Mouse (Mus musculus) right cerebral cortex, postnatal 36 days (tissue): ENCODE measurements around the gene Ccdc110.

Source experiments
- DNase-seq, 2 experiments: peaks; one replicate each; pipeline ENCODE4 v3.0.0; 2022; ENCODE audit warnings: low spot score in 2 of 2, mixed read lengths in 1 of 2

Gene Ccdc110

GRCm38 (mm10) chr8:45975837-45976468 lies 41.5 kb downstream of the Ccdc110 start:
- no peak for DNase-seq

- no peak for DNase-seq
Measured at GRCm38 (mm10) chr8:45986665-45987064, 52.2 kb downstream of the Ccdc110 start.

- no peak for DNase-seq
Measured at GRCm38 (mm10) chr8:45988189-45988588, 53.8 kb downstream of the Ccdc110 start.

- no peak for DNase-seq
Measured at GRCm38 (mm10) chr8:45990631-45991310, 56.4 kb downstream of the Ccdc110 start.
